Mouse (Mus musculus): ENCODE measurements around the gene Anks6.

The Anks6 gene

DNA sequence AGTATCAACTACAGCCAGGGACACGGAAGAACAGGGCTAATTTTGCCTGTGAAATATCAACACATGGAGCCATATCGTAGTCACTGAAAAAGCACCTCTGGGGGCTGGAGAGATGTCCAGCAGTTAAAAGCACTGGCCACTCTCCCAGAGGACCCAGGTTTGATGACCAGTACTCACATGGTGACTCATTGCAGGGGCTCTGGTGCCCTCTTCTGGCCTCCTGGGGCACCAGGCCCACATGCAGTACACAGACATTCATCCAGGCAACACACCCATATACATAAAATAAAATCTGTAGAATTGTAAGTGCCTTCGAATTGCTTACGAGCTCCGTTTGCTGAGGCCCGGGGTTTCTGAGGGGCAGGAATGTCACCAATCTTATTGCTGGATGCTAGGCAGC lies 10.3 kb downstream of the Anks6 start:
- DNase-seq (ENCODE audit: low read depth, low spot score) = no peak

DNA sequence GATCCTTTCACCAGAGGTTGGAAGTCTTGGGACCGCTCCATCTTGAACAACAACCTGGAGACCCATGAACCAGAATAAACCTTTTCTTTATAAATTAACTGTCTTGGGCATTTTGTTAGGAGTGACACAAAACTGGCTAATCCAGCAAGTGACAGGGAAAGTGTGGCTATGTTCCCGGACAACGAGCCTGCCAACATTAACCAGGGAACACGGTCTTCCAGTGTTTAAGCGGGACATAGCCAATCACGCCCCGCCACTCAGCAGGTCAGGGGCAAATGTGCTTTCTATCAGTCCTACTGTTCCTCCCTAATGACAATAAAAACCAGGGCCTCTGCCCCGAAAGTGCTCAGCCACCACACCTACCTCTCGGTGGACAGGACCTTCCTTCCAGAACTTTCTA lies 13.4 kb downstream of the Anks6 start:
- DNase-seq (ENCODE audit: low read depth, low spot score) = no peak

DNA sequence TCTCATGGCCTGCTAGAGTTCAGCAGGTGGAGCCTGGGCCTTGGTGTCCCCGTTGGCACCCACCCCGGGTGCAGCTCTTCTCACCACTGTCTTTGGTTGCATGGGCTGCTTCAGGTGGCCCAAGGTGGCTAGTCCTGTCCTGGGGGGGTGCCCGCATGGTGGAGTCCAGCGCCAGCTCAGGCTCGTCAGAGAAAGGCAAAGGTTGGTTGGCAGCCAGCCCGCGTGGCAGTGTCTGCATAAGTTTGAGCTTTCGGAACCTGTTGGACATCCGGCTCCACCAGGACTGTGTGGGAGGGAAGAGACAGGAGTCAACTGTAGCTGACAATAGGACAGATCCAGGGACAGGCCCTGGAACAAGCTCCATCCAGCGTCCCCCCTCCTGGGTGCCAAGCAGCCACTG lies 17.6 kb downstream of the Anks6 start:
- DNase-seq (ENCODE audit: low read depth, low spot score) = no peak

DNA sequence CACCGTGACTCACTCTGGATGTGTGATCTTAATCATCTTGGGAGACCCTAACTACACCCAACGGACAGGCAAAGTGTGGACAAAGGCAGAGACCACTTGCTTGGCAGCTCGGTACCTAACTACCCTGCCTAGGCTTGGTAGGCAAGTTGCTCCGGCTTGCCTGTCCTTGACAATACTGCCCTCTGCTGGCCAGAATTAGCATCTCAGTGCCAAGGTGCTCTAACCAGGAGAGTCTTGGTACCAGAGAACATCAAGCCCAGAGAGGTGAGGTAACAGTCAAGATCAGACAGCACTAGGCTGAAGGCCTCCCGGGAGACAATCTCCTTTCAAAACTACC lies 19.9 kb downstream of the Anks6 start:
- DNase-seq (ENCODE audit: low read depth, low spot score) = peak; percentile 84

DNA sequence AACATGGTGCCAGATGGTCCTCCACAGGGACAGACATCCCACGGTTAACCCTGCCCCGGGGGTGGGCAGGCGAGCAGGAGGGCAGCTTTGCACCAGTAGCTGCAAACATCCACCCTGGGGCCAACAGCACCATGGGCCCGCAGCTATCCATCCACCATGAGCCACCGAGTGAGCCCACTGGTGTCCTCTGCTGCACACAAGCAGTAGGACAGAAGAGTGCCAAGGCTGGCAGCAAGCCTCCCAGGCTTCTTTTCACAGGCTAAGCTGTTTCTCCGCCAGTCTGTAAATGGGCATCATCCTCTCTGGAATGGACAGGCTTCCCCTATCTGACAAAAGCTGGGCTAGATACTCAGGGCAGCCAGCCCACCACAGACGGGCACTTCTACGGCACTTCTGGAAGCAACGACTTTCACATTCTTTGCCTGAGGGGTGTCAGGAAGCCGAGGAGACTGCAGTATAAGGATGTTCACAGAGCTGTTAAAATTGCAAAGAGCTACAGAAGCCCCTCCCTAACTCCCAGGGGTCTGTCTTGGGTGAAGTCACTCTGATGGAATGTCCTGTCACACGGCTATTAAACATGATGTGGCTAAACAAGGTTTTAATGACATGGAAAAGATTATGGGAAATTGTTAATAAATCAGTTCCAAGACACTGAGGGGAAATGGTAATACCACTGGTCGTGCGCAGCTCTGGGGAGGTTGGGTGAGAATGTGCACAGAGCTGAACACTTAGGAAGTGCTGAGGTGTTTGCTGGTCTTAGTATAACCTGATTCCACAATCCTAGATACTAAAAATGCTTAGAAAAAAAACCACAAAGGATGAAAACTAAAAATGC lies 20.5 kb downstream of the Anks6 start:
- no peak for DNase-seq (ENCODE audit: low read depth, low spot score)

DNA sequence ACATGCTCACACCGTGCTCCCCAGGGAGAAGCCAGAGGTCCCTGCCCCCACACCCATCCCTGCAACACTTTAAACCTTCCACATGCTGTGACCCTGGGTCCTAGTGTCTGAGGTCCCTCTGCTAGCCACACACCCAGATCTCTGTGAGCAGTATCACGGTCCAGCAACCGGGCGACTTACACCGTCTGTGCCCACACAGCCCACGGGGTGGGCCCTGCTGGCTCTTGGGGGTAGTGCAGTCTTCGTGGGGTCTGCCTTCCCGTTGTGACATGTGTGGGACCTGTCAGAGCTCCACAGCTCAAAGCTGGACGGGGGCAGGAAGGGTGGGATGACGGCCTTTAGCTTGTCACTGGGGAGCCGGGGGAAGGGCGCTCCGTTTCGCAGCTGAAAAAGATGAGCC lies 21.7 kb downstream of the Anks6 start:
- DNase-seq (ENCODE audit: low read depth, low spot score) = peak; percentile 29

DNA sequence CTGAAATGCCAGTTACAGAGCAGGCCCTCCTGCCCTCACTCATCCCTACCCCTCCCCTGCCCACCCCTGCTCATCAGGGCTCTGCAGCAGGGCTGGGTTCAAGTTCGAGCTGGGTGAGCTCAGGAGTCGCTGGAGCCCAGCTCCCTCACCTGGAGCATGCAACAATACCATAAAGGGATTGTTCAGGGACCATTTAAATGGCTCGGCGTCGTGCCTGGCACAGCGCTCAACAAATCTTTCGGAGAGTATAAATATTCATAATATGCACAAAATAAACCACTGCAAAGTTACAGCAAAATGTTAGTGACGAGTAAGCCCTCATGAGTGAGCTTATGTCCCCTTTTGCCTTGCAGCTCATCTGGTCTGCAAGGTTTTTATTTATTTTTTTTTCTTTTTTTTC lies 25.1 kb downstream of the Anks6 start:
- DNase-seq (ENCODE audit: low read depth, low spot score) = no peak

DNA sequence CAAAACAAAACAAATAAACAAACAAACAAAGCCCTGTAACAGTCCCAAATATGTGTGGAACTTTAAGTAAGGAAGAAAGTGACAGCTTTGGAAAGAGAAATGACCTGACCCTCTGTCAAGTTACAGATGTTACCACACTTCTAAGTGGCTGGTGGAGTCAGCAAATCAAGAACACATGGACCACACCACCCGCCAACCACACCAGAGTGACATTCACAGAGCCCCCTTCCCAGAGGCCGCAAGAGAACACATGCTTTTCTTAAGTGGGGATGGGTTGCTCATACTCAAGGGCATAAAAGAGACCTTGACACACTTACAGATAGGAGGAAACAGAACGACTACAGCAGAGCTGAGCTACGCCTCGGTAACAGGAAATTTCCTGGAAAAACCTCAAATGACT lies 28.4 kb downstream of the Anks6 start:
- DNase-seq (ENCODE audit: low read depth, low spot score) = no peak

DNA sequence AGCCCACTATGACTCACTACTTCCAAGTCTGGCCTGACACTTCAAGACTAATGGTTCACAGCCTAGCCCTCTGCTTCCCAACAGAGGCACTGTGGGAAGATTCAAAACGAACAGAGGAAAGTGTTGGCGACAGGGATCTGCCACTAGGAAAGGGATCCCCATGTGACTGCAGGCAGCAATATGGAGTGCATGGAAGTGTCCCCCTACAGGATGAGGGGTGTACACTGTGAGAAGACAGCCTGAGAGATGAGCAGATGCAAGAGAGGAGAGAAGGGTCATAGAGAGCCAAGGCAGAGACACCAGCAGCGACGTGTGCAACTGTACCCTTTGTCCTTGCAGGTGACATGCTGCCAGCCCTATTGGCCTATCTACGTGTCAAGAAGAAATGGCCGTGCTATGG lies 33.3 kb downstream of the Anks6 start:
- DNase-seq (ENCODE audit: low read depth, low spot score) = no peak

DNA sequence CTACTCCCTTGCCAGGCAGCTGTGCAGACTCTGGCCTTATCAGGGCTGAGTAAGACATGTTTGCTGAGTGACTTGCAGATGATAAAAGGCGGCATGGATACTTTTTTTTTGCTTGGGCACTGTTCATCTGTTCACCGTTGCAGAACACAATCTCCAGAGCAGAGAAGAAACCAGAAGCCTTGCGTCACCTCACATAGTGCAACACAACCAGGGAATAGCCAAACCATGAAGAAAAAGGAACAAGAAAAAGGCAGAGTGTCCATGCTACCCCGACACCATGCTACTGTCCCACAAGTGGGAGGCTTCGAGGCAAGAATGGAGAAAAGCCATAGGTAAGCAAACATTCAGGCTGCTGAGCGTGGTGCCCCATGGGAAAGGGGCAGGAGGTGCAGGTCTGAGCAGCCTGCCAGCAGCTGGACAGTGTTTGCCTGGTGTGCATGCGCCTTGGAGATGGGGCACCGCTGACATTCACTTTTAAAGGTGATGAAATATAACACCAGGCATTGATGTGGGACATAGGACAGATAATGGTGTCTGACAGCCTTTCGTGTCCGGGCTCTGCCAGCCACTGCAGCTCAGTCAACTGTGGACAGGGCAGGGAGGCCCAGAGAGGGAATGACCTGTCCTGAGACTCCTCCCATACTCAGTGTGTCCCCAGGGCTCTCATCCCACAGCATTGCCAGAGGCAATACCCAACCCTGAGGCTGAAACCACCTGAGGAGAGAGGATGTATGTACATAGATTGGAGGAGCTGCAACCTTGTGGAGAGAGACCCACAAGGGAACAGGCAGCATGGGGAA lies 34.2 kb downstream of the Anks6 start:
- no peak for DNase-seq (ENCODE audit: low read depth, low spot score)

DNA sequence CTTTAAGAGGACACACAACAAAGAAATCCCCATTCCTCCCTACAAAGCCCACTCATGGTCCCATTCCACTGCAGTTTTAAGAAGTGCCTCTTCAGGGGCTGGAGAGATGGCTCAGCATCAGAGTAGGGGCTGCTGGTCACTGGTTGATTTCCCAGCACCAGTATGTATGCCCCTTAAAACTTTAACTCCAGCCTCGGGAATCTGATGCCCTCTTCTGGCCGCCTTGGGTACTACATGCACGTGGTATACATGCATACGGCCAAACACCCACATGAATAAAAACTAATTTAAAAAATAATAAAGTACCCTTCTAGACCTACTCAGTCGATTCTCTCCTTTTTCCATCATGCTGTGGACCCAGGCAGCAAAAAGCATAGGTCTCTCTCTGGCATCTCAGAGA lies 36.7 kb downstream of the Anks6 start:
- peak; percentile 62 for DNase-seq (ENCODE audit: low read depth, low spot score)

DNA sequence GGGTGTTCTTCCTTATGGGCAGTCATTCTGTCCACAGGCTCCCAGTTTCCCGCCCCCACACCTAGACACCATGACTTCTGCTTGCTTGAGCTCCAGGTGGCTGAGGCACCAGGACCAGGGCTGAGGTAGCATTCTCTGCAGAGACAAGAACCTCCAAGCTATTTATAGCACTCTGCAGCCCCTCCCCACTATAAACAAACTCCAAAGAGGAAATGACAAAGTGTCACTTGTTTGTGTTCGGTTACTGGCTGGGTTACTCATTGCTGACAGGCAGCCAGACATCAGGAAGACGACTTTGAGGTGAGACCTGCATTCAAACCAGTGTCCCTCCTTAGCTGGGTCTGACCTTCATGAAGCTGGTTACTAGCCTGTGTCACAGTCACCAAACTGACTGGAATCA lies 42.1 kb downstream of the Anks6 start:
- DNase-seq (ENCODE audit: low read depth, low spot score) = no peak

DNA sequence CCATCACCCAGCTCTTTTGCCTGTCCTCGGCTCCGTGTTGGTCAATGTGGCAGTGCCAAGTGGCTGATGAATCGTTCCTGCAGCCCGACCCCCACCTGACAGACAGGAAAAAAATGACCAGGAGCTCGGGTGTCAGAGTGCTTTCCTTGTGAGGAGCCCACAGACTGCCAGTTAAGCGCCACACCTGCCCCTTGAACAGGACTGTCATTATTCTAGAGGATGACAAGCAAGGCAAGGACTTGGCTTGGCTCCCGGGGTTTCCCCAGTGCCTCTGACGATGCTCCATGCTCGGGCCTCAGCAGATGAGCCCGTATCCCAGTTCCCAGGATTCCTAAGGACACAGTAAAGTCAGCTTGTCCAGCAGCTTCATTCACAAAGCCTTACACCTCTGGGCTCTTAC lies 44.8 kb downstream of the Anks6 start:
- no peak for DNase-seq (ENCODE audit: low read depth, low spot score)

DNA sequence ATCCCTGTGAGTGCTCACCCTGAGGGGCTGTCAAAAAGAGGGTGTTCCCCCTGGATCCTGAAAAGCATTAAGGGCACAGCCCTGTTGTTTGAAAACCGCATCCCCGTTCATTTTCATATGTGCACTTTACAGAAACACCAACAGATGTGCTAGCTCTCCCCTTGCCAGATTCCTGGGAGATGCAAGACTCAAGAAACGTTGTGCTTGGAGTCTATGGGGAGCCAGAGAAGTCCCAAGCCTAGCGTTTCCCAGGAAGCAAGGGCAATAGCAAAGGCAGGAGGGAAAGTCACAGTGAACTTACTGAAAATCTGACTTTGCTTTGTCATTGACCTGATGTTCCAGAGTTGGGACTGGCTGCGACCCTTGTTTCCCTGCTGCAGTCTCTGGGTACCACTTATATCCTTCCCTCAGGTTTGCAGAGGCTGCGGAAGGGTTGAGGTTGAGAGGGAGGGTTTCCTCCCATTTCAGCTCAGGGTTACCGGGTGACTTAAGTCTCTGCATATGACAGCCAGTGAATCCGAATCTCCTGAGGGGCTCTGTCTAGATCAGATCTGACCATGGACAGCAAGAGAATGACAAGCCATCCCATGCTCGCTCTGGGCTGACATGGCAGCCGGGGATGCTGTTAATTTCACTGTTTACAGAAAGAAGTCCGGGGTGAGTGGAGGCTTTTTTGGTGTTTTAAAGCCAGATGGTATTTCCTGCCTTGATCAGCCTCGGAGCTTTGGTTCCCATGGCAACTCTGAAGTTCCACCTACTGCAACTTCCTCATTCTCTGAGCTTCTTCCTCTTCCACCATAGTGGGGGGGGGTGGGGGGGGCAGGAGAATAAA lies 46.6 kb downstream of the Anks6 start:
- no peak for DNase-seq (ENCODE audit: low read depth, low spot score)

DNA sequence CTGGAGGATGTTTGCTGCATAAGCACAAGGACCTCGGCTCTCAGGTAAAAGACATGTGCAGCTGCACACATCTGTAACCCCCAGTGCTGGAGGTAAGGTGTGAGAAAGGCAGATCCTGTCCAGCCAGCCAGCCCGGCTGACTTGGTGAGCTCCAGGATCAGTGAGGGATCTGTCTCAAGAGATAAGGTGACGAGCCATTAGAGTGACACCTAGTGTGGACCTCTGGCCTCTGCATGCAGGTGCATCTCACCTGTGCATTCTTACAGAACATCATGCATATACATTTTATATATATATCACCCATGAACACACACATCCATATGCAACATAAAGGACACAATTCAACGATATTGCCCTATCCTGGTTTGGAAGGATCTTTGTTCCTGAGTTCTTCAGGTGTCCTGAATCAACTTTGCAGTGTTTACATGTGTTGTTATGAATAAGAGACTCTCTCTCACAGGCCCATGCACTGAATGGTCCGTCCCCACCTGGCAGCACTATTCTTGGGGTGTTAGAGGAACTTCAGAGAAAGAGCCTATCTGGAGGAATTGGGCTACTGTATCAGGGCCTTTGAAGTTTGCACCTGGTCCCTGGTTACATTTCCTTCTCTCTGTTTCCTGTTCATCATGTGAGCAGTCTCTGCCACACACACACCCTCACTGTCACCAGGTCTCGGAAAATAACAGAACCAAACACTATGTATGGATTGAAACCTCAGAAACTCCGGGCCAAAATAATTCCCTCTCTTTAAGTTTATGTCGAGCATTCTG lies 56.4 kb downstream of the Anks6 start:
- DNase-seq (ENCODE audit: low read depth, low spot score) = no peak

DNA sequence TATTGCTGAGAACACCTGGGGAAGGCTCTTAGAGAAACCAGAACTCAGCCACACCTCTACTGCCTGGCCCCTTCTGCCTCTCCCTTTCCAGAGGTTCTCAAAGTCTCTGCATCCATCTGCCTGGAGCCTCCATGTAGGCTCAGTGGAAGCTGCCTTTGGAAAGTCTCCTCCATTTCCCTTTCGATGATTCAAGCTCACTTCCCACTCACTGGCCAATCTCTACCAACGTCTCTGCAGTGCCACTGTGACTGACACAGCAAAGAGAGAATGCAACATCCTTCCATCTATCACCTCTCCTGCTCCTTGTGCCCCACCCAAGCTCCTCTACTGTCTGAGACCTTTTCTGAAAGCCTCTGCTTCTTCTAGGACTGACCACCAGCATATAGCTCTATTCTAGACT lies 59.3 kb downstream of the Anks6 start:
- DNase-seq (ENCODE audit: low read depth, low spot score) = no peak

DNA sequence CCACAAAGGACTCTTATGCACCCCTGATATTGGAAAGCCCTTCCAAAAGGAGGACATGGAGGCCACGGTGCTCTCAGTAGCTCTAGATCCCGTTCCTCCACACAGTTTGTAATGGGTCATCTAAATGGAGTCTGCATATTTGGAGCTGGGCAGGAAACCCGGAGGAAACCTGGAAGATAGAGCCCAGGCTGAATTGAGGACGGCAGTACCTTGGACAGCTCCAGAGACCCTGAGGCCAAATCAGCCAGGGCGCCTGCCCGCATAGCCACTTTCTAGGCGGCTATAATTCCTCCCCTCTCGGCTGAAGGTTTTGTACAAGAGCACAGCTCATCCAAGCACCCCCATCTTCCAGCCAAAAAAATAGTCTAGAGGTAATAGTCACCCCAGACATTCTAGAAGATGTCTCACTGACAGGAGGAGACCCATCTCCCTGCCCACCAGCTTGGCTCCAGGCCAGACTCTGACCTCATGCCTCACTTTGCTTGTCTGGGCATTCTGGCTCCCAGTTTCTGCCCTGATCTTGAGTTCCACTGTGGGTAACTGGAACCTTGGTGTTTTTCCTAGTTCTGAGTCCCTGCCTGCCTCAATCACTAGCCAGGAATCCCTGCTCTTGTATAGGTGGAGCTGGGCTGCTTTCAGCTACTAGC lies 64.3 kb downstream of the Anks6 start:
- DNase-seq (ENCODE audit: low read depth, low spot score) = peak; percentile 77

DNA sequence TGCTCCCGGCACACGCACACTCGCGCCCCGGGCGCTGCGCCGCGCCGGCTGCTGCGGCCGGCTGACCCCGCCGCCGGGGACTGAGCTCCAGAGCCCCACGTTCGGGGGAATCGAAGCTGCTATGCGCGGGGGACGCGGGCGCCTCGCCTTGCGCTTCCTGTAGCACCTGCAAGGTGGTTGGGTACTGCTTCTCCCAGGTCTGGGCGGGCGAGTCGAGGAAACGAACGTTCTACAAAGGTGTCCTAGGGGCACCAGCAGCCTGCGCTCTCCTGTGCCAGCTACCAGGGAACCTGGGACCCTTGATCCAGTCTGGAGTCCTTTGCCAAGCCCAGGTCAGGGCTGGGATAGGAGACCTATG lies 65.3 kb downstream of the Anks6 start:
- DNase-seq (ENCODE audit: low read depth, low spot score) = peak; percentile 32

DNA sequence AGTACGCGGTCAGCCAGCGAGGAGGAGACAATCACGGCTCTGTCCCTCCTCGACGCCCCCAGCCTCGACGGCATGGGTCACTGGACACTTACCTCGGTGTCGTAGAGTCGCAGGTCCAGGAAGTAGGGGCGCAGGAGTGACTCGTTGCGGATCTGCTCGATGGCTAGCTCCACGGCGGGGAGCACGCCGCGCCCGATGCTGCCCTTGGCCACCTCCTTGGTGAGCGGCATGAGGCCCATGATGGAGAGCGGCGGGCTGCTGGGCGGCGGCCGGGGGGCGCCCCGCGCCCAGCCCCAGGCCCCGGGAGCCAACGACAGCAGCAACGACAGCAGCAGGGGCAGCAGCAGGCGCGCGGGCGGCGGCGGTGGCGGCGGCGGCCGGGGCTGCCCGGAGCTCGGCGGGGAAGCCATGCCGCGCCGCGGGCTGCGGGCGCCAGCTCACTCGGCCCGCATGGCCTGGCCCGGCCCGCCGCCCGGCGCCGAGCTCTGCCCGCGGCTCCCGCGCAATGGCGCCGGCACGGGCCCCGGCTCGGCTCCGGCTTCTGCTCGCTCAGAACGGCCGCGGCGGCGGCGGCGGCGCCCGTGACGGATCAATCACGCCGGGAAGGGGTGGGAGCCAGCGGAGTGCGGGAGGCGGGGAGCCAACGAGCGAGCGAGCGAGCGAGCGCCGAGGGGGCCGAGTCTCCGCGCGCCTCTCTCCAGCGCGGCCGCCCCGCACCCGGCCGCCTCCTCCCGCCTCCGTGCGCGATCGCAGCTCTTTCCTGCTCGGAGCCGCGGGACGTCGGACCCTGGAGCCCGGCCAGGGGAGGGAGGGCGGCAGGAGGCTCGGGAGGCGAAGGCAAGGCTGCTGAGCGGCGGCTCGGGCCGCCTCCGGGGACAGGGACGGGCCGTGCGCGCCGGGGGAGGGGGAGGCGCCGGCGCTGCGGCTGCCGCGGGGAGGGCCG lies 65.9 kb downstream of the Anks6 start, which contains the start of gene Gabbr2:
TSS of gene Gabbr2 (minus strand) at position 858 of the 943 bp plus-strand sequence.
- peak; percentile 30 for DNase-seq (ENCODE audit: low read depth, low spot score)

Data from ZHBTc4 (cell line).